Mouse (Mus musculus) heart, embryonic 11.5 days (tissue): ENCODE measurements around the gene Tchp. TPM values are rescaled to one million over a fixed set of nuclear protein-coding genes. Genes with fewer than 3 reads are reported as not detected.

Source experiments
- ATAC-seq: fragments of 200-750 bp; cut with Nextera tagmentation; replicated peaks from 2 replicates; pipeline ENCODE4 v1.8.0; 2017; ENCODE audit warnings: moderate library complexity; ENCODE audit not compliant: insufficient number of reproducible peaks, low FRiP score, low TSS enrichment
- H3K27ac ChIP-seq: fragments of 300-500 bp; sonication (generic); 2 replicates; pipeline ENCODE4 v1.5.1; 2014; ENCODE audit warnings: mild to moderate bottlenecking, low read depth, low read length
- H3K27me3 ChIP-seq: fragments of 300-500 bp; sonication (generic); 2 replicates; pipeline ENCODE4 v1.6.1; 2014; ENCODE audit warnings: mild to moderate bottlenecking, low read length, mixed read lengths; ENCODE audit not compliant: control insufficient read depth, insufficient read depth
- H3K36me3 ChIP-seq: fragments of 300-500 bp; sonication (generic); 2 replicates; pipeline ENCODE4 v1.6.1; 2014; ENCODE audit warnings: mild to moderate bottlenecking, low read length, moderate library complexity, mixed read lengths; ENCODE audit not compliant: control insufficient read depth, insufficient read depth
- H3K4me1 ChIP-seq: fragments of 300-500 bp; sonication (generic); 2 replicates; pipeline ENCODE4 v1.6.1; 2014; ENCODE audit warnings: low read length; ENCODE audit not compliant: control insufficient read depth, insufficient read depth
- H3K4me2 ChIP-seq: fragments of 300-500 bp; sonication (generic); 2 replicates; pipeline ENCODE4 v1.6.1; 2014; ENCODE audit warnings: mild to moderate bottlenecking, moderate library complexity
- H3K4me3 ChIP-seq: fragments of 300-500 bp; sonication (generic); 2 replicates; pipeline ENCODE4 v1.5.1; 2014; ENCODE audit warnings: low read depth, low read length
- H3K9ac ChIP-seq: fragments of 300-500 bp; sonication (generic); 2 replicates; pipeline ENCODE4 v1.6.1; 2014; ENCODE audit warnings: mild to moderate bottlenecking, low read depth, low read length, moderate library complexity
- H3K9me3 ChIP-seq: fragments of 300-500 bp; sonication (generic); replicated peaks from 2 replicates; pipeline ENCODE4 v1.6.1; 2016; ENCODE audit warnings: low read length; ENCODE audit not compliant: control insufficient read depth
- WGBS: fragments of 180-500 bp; shearing (Covaris S2); extraction: QIAGEN DNeasy Blood & Tissue Kit; methylation state at CpG from one replicate; pipeline ENCODE4 v1.1.7; 2014; ENCODE audit not compliant: insufficient replicate concordance; 5-methylcytosine and 5-hydroxymethylcytosine counted together
- polyA plus RNA-seq: library from polyadenylated mRNA; unstranded; fragments of >200 nt; fragmentation: Nextera tagmentation; extraction: Ambion mirVana; gene quantifications from 2 replicates; pipeline ENCODE4 v1.2.1, GENCODE M21; 2014

Gene Tchp
- polyA plus RNA-seq, 1 experiment from 2014 or later: 8.0 TPM

- no peak overlapping the region for H3K9ac ChIP-seq
- no peak for ATAC-seq
- WGBS: 81% methylated on average over 13 of the region's 13 CpGs
- peaks cover 14% of the 10 kb centered on the region for H3K4me1 ChIP-seq
- H3K9me3 ChIP-seq: no peaks in the 10 kb centered on the region
- H3K4me2 ChIP-seq: no peak overlapping the region
- H3K36me3 ChIP-seq: no peaks in the 10 kb centered on the region
- H3K4me3 ChIP-seq: no peak overlapping the region
- no peak overlapping the region for H3K27ac ChIP-seq
- no peaks in the 10 kb centered on the region for H3K27me3 ChIP-seq
Observed at GRCm38 (mm10) chr5:114688703-114689102, 18.9 kb upstream of the Tchp start.

- 18% methylated on average over 16 of the region's 16 CpGs for WGBS
- Histone ChIP-seq H3K4me3 (peak overlapping the region; percentile 80), H3K36me3 (no peaks in the 10 kb centered on the region), H3K27ac (no peak overlapping the region), H3K9me3 (no peaks in the 10 kb centered on the region), H3K4me1 (peaks cover 14% of the 10 kb centered on the region), H3K27me3 (no peaks in the 10 kb centered on the region), H3K4me2 (peak overlapping the region; percentile 99), H3K9ac (peak overlapping the region; percentile 82; the same call in 1 of the 2 replicates)
- no peak for ATAC-seq
Observed at GRCm38 (mm10) chr5:114689700-114690366, 17.7 kb upstream of the Tchp start.

GRCm38 (mm10) chr5:114690633-114691567, 16.7 kb upstream of the Tchp start, which contains the start of gene Gltp:
Gene Gltp, minus strand, starts transcription at chr5:114690984.
- 4% methylated on average over 53 of the region's 75 CpGs for WGBS

GRCm38 (mm10) chr5:114695775-114696174, 11.8 kb upstream of the Tchp start:
- no peak overlapping the region for H3K4me2 ChIP-seq
- H3K4me1 ChIP-seq: peaks cover 4% of the 10 kb centered on the region
- H3K36me3 ChIP-seq: no peaks in the 10 kb centered on the region
- no peak overlapping the region for H3K27ac ChIP-seq
- no peak overlapping the region for H3K9ac ChIP-seq
- WGBS: 66% methylated on average over 5 of the region's 5 CpGs
- H3K9me3 ChIP-seq: no peaks in the 10 kb centered on the region
- no peak overlapping the region for H3K4me3 ChIP-seq
- no peaks in the 10 kb centered on the region; the same call in 1 of the 2 replicates for H3K27me3 ChIP-seq
- no peak for ATAC-seq

More at GRCm38 (mm10) chr5:114690633-114691567, 16.7 kb upstream of the Tchp start, which contains the start of gene Gltp:
- Histone ChIP-seq H3K36me3 (no peaks in the 10 kb centered on the region), H3K4me1 (peaks cover 14% of the 10 kb centered on the region), H3K27ac (0 out of 2 replicates have a peak within 1 kb of the TSS, but pooled peaks have one; percentile 15), H3K4me2 (peak within 1 kb of the TSS; percentile 99), H3K9ac (peak within 1 kb of the TSS; percentile 82), H3K4me3 (peak within 1 kb of the TSS; percentile 80), H3K27me3 (no peaks in the 10 kb centered on the region), H3K9me3 (no peaks in the 10 kb centered on the region)
- ATAC-seq: peak; percentile 93

- no peak overlapping the region for H3K9ac ChIP-seq
- H3K4me1 ChIP-seq: no peaks in the 10 kb centered on the region
- H3K9me3 ChIP-seq: no peaks in the 10 kb centered on the region
- WGBS: 76% methylated on average over 17 of the region's 17 CpGs
- no peaks in the 10 kb centered on the region for H3K36me3 ChIP-seq
- no peaks in the 10 kb centered on the region; the same call in 1 of the 2 replicates for H3K27me3 ChIP-seq
- H3K27ac ChIP-seq: no peak overlapping the region
- no peak overlapping the region for H3K4me2 ChIP-seq
- ATAC-seq: no peak
- H3K4me3 ChIP-seq: no peak overlapping the region
Observed at GRCm38 (mm10) chr5:114696939-114697338, 10.6 kb upstream of the Tchp start.

GRCm38 (mm10) chr5:114698044-114698746, 9.4 kb upstream of the Tchp start:
- H3K36me3 ChIP-seq: no peaks in the 10 kb centered on the region
- H3K4me1 ChIP-seq: no peaks in the 10 kb centered on the region; the same call in 1 of the 2 replicates
- H3K4me3 ChIP-seq: no peak overlapping the region
- no peak overlapping the region for H3K9ac ChIP-seq
- no peak overlapping the region for H3K27ac ChIP-seq
- H3K4me2 ChIP-seq: no peak overlapping the region
- no peaks in the 10 kb centered on the region; the same call in 1 of the 2 replicates for H3K27me3 ChIP-seq
- ATAC-seq: no peak
- WGBS: 84% methylated on average over 19 of the region's 19 CpGs
- no peaks in the 10 kb centered on the region for H3K9me3 ChIP-seq

GRCm38 (mm10) chr5:114699015-114699414, 8.5 kb upstream of the Tchp start:
- 53% methylated on average over 7 of the region's 7 CpGs for WGBS
- ATAC-seq: no peak
- H3K4me1 ChIP-seq: no peaks in the 10 kb centered on the region; the same call in 1 of the 2 replicates

More at GRCm38 (mm10) chr5:114699015-114699414, 8.5 kb upstream of the Tchp start:
- no peak overlapping the region for H3K27ac ChIP-seq
- no peak overlapping the region for H3K4me2 ChIP-seq
- H3K27me3 ChIP-seq: no peaks in the 10 kb centered on the region; the same call in 1 of the 2 replicates
- no peaks in the 10 kb centered on the region for H3K9me3 ChIP-seq
- H3K9ac ChIP-seq: no peak overlapping the region
- no peak overlapping the region for H3K4me3 ChIP-seq
- no peaks in the 10 kb centered on the region for H3K36me3 ChIP-seq
